Mouse (Mus musculus) c-Kit-positive CD71-positive TER-119-negative erythroid progenitor cells, embryonic 14.5 days (primary cell): Measurements from ENCODE around the gene Igbp1b.

Experiments
- DNase-seq: peaks from one replicate; pipeline ENCODE4 v3.0.0-alpha.2; 2013; ENCODE audit warnings: low read depth

Gene Igbp1b

GRCm38 (mm10) chr6:138658516-138658915 lies at the start of gene Igbp1b:
Igbp1b (minus strand) TSS chr6:138658544.
- no peak for DNase-seq

GRCm38 (mm10) chr6:138682959-138683358 lies 24.6 kb upstream of the Igbp1b start:
- DNase-seq = no peak

- no peak for DNase-seq
These were observed 14.4 kb upstream of the Igbp1b start for GRCm38 (mm10) chr6:138672704-138673141.

- no peak for DNase-seq
These were observed 7.1 kb upstream of the Igbp1b start for GRCm38 (mm10) chr6:138665416-138665815.

GRCm38 (mm10) chr6:138645604-138646003 lies 12.7 kb downstream of the Igbp1b start:
- DNase-seq = no peak

GRCm38 (mm10) chr6:138639351-138639750 lies 19.0 kb downstream of the Igbp1b start:
- DNase-seq = no peak

GRCm38 (mm10) chr6:138620786-138621185 lies 37.6 kb downstream of the Igbp1b start:
- DNase-seq = no peak

- no peak for DNase-seq
These were observed 39.9 kb downstream of the Igbp1b start for GRCm38 (mm10) chr6:138618396-138618795.
